Mouse (Mus musculus): ENCODE results near the gene C2cd2. TPM values are rescaled to one million over a fixed set of nuclear protein-coding genes. Genes with fewer than 3 reads are reported as not detected.

Gene C2cd2
- total and polyA plus RNA-seq, 3 experiments, result 7.7 to 14.5 (median 11.2) TPM

GRCm38 (mm10) chr16:97977722-97978121, 15.3 kb upstream of the C2cd2 start:
- dilution Hi-C loops (cut with MboI; ENCODE audit: extremely low pct_ligation_motif_present, extremely low pct_unique_long_range_greater_than_20kb, low sequenced_read_pairs), result no loop called here

DNA sequence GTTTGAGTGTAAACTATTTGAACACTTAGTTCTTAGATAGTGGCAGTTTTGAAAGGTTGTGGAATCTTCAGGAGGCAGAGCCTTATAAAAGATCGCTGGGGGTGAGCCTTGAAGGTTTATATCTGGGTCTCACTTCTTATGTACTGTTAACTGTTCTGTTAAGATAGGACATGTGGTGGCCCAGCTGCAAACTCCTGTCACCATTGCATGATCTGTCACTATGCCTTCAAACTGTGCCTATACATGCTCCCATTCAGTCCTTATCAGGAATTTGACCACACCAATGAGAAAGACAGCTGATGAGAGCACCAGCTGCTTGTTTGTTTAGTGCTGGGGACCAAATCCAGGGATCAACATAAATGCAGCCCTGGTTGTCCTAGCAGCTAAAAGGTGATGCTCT, 14.9 kb upstream of the C2cd2 start:
- Histone ChIP-seq H3K27me3 (replicated peaks) (no peaks in the 10 kb centered on the region), H3K4me2 (ENCODE audit: insufficient read depth, low read depth, poor library complexity, severe bottlenecking) (no peak overlapping the region), H3K4me3 (replicated peaks in 1 of 3; ENCODE audit: low read depth in 2 of 3, low read length in 2 of 3, poor library complexity in 1 of 3) (no peak overlapping the region), H3K9ac (ENCODE audit: insufficient read depth, low read depth) (no peak overlapping the region), H3K79me2 (replicated peaks; ENCODE audit: control insufficient read depth, extremely low read depth, insufficient read depth, poor library complexity, severe bottlenecking) (no peaks in the 10 kb centered on the region), H3K9me3 (replicated peaks; ENCODE audit: low read length) (no peaks in the 10 kb centered on the region), H3K4me1 (ENCODE audit: control insufficient read depth in 1 of 2, insufficient read depth in 2 of 2) (peaks cover 0 to 9% of the 10 kb centered on the region in 2 experiments; a peak in 2 of 4 replicates), H3K27ac (ENCODE audit: insufficient read depth, low read depth) (no peak overlapping the region), H3K36me3 (replicated peaks in 1 of 2; ENCODE audit: control insufficient read depth in 1 of 2, insufficient read depth in 1 of 2, low read length in 1 of 2) (no peaks in the 10 kb centered on the region)
- dilution Hi-C loops (cut with MboI; ENCODE audit: extremely low pct_ligation_motif_present, extremely low pct_unique_long_range_greater_than_20kb, low sequenced_read_pairs), result no loop called here
- no peak for DNase-seq (ENCODE audit: extremely low read depth)
- TF ChIP-seq MAX (IDR thresholded peaks at IDR 0.05; ENCODE audit: low read length) (no peak), ZNF384 (IDR thresholded peaks at IDR 0.05; ENCODE audit: low read depth, low read length) (no peak), POLR2A (IDR thresholded peaks at IDR 0.05; ENCODE audit: low read depth, low read length) (no peak), USF1 (IDR thresholded peaks at IDR 0.05; ENCODE audit: low read depth, low read length) (no peak), CHD2 (IDR thresholded peaks at IDR 0.05; ENCODE audit: low read length) (no peak), E2F4 (IDR thresholded peaks at IDR 0.05; ENCODE audit: insufficient replicate concordance, low read depth, low read length) (no peak), MYC (IDR thresholded peaks at IDR 0.05; ENCODE audit: low read depth, low read length) (no peak), ZKSCAN1 (IDR thresholded peaks at IDR 0.05; ENCODE audit: borderline replicate concordance, low read depth, low read length) (no peak), RAD21 (IDR thresholded peaks at IDR 0.05; ENCODE audit: low read depth, low read length) (no peak), CHD1 (IDR thresholded peaks at IDR 0.05; ENCODE audit: low read depth, low read length) (no peak), GABPA (IDR thresholded peaks at IDR 0.05; ENCODE audit: insufficient replicate concordance, low read depth, low read length) (no peak)
- in situ Hi-C loops (cut with MboI; ENCODE audit: low pct_ligation_motif_present, low pct_unique_long_range_greater_than_20kb, low sequenced_read_pairs), result no loop called here

More at GRCm38 (mm10) chr16:97977722-97978121, 15.3 kb upstream of the C2cd2 start:
- no peak overlapping the region for H3K27ac ChIP-seq (ENCODE audit: insufficient read depth, low read depth)
- H3K4me3 ChIP-seq (replicated peaks in 1 of 3; ENCODE audit: low read depth in 2 of 3, low read length in 2 of 3, poor library complexity in 1 of 3), result no peak overlapping the region
- TF ChIP-seq BHLHE40 (IDR thresholded peaks at IDR 0.05; ENCODE audit: low read depth, low read length), result no peak
- TF ChIP-seq PAX5 (IDR thresholded peaks at IDR 0.05; ENCODE audit: low read length), result no peak
- no peak for TF ChIP-seq SIN3A (IDR thresholded peaks at IDR 0.05; ENCODE audit: low read length)
- no peak for TF ChIP-seq E2F4 (IDR thresholded peaks at IDR 0.05; ENCODE audit: insufficient replicate concordance, low read depth, low read length)
- no peak for TF ChIP-seq RAD21 (IDR thresholded peaks at IDR 0.05; ENCODE audit: low read depth, low read length)
- no peak for TF ChIP-seq CHD2 (IDR thresholded peaks at IDR 0.05; ENCODE audit: low read length)
- in situ Hi-C loops (cut with MboI; ENCODE audit: low pct_ligation_motif_present, low pct_unique_long_range_greater_than_20kb, low sequenced_read_pairs), result no loop called here
- H3K27me3 ChIP-seq (replicated peaks), result no peaks in the 10 kb centered on the region
- no peaks in the 10 kb centered on the region for H3K9me3 ChIP-seq (replicated peaks; ENCODE audit: low read length)
- H3K9ac ChIP-seq (ENCODE audit: insufficient read depth, low read depth), result no peak overlapping the region
- no peak overlapping the region for H3K4me2 ChIP-seq (ENCODE audit: insufficient read depth, low read depth, poor library complexity, severe bottlenecking)
- peaks cover 0 to 9% of the 10 kb centered on the region in 2 experiments; a peak in 2 of 4 replicates for H3K4me1 ChIP-seq (ENCODE audit: control insufficient read depth in 1 of 2, insufficient read depth in 2 of 2)
- no peak for DNase-seq (ENCODE audit: extremely low read depth)
- no peaks in the 10 kb centered on the region for H3K36me3 ChIP-seq (replicated peaks in 1 of 2; ENCODE audit: control insufficient read depth in 1 of 2, insufficient read depth in 1 of 2, low read length in 1 of 2)
- no peaks in the 10 kb centered on the region for H3K79me2 ChIP-seq (replicated peaks; ENCODE audit: control insufficient read depth, extremely low read depth, insufficient read depth, poor library complexity, severe bottlenecking)

All from CH12.LX (cell line).